Mouse (Mus musculus) hindbrain, postnatal 0 days (tissue): ENCODE results near the gene Pth2. TPM values are rescaled to one million over a fixed set of nuclear protein-coding genes. Genes with fewer than 3 reads are reported as not detected.

Experiments used
- ATAC-seq: fragments of 200-750 bp; cut with Nextera tagmentation; 2 replicates; pipeline ENCODE4 v1.8.0; 2017; ENCODE audit warnings: mild to moderate bottlenecking, moderate TSS enrichment, moderate library complexity
- DNase-seq: peaks from one replicate; pipeline ENCODE4 v3.0.0-alpha.2; 2015; ENCODE audit warnings: low spot score
- H3K27ac ChIP-seq: fragments of 300-500 bp; sonication (generic); 2 replicates; pipeline ENCODE4 v1.5.1; 2014; ENCODE audit warnings: mild to moderate bottlenecking
- H3K27me3 ChIP-seq: fragments of 300-500 bp; sonication (generic); 2 replicates; pipeline ENCODE4 v1.6.1; 2014; ENCODE audit warnings: low read length, mixed read lengths; ENCODE audit not compliant: insufficient read depth
- H3K36me3 ChIP-seq: fragments of 300-500 bp; sonication (generic); 2 replicates; pipeline ENCODE4 v1.6.1; 2014; ENCODE audit warnings: low read length, mixed read lengths; ENCODE audit not compliant: insufficient read depth
- H3K4me1 ChIP-seq: fragments of 300-500 bp; sonication (generic); 2 replicates; pipeline ENCODE4 v1.6.1; 2014; ENCODE audit warnings: antibody characterized with exemption, low read length, mixed read lengths; ENCODE audit not compliant: insufficient read depth
- H3K4me2 ChIP-seq: fragments of 300-500 bp; sonication (generic); 2 replicates; pipeline ENCODE4 v1.6.1; 2014; ENCODE audit warnings: low read depth, mild to moderate bottlenecking, low read length, moderate library complexity, mixed read lengths
- H3K4me3 ChIP-seq: fragments of 300-500 bp; sonication (generic); 2 replicates; pipeline ENCODE4 v1.5.1; 2014; ENCODE audit warnings: low read length
- H3K9ac ChIP-seq: fragments of 300-500 bp; sonication (generic); replicated peaks from 2 replicates; pipeline ENCODE4 v1.6.1; 2014; ENCODE audit warnings: mild to moderate bottlenecking, low read length, moderate library complexity, mixed read lengths
- H3K9me3 ChIP-seq: fragments of 300-500 bp; sonication (generic); 2 replicates; pipeline ENCODE4 v1.6.1; 2016; ENCODE audit warnings: low read length, mixed read lengths
- CTCF ChIP-seq: IDR thresholded peaks from 2 replicates; pipeline ENCODE4 v1.5.1; 2016; ENCODE audit warnings: antibody characterized with exemption, control low read depth, low read depth
- WGBS: fragments of 180-500 bp; shearing (Covaris S2); extraction: QIAGEN DNeasy Blood & Tissue Kit; methylation state at CpG from one replicate; pipeline ENCODE4 v1.1.7; 2014; 5-methylcytosine and 5-hydroxymethylcytosine counted together
- polyA plus RNA-seq: library from polyadenylated mRNA; unstranded; fragments of >200 nt; fragmentation: Nextera tagmentation; extraction: Ambion mirVana; gene quantifications from 2 replicates; pipeline ENCODE4 v1.2.1, GENCODE M21; 2015
- total RNA-seq: library from RNA; depleted of rRNA; stranded (reverse); fragments of >200 nt; gene quantifications from 2 replicates; pipeline ENCODE4 v1.2.3, GENCODE M21; 2014

Pth2 gene
- total and polyA plus RNA-seq, 2 experiments from 2014 or later, result 2.1 TPM; not detected in 1

- no peaks in the 10 kb centered on the region for H3K27me3 ChIP-seq
- H3K4me2 ChIP-seq, result peak overlapping the region; percentile 89
- H3K4me1 ChIP-seq, result peaks cover 7% of the 10 kb centered on the region; the same call in 1 of the 2 replicates
- ATAC-seq, result 0 out of 2 replicates have a peak, but pooled peaks have one; percentile 8
- H3K9ac ChIP-seq, result peak overlapping the region; percentile 64
- no peaks in the 10 kb centered on the region for H3K9me3 ChIP-seq
- H3K36me3 ChIP-seq, result no peaks in the 10 kb centered on the region
- H3K27ac ChIP-seq, result peak overlapping the region; percentile 88
- no peak for TF ChIP-seq CTCF
- WGBS, result 2% methylated on average over 5 of the region's 5 CpGs
- DNase-seq, result no peak
- peak overlapping the region; percentile 52 for H3K4me3 ChIP-seq
Observed at GRCm38 (mm10) chr7:45153586-45153985, 27.2 kb upstream of the Pth2 start.

GRCm38 (mm10) chr7:45154096-45154992 is 26.5 kb upstream of the Pth2 start, which contains the start of the genes Pih1d1 and Aldh16a1:
Gene Pih1d1, plus strand, starts transcription at chr7:45154303.
Gene Aldh16a1, minus strand, starts transcription at chr7:45154584.
- Histone ChIP-seq H3K4me3 (peak within 1 kb of the TSS; percentile 52), H3K9me3 (no peaks in the 10 kb centered on the region), H3K4me2 (peak within 1 kb of the TSS; percentile 89), H3K36me3 (no peaks in the 10 kb centered on the region), H3K27ac (peak within 1 kb of the TSS; percentile 88), H3K27me3 (no peaks in the 10 kb centered on the region), H3K4me1 (peaks cover 7% of the 10 kb centered on the region; the same call in 1 of the 2 replicates), H3K9ac (peak within 1 kb of the TSS; percentile 64)
- TF ChIP-seq CTCF, result peak; percentile 62
- WGBS, result 4% methylated on average over 66 of the region's 69 CpGs
- ATAC-seq (peak; percentile 97), DNase-seq (peak; percentile 99)

- peak; percentile 4; the same call in 1 of the 2 replicates for ATAC-seq
- no peaks in the 10 kb centered on the region for H3K27me3 ChIP-seq
- peak overlapping the region; percentile 88; the same call in 1 of the 2 replicates for H3K27ac ChIP-seq
- peak overlapping the region; percentile 52 for H3K4me3 ChIP-seq
- 0 out of 2 replicates have a peak, but pooled peaks cover 2% of the 10 kb centered on the region for H3K36me3 ChIP-seq
- H3K4me1 ChIP-seq, result peaks cover 7% of the 10 kb centered on the region; the same call in 1 of the 2 replicates
- peak; percentile 67 for TF ChIP-seq CTCF
- H3K9ac ChIP-seq, result no peak overlapping the region; the same call in 1 of the 2 replicates
- no peaks in the 10 kb centered on the region for H3K9me3 ChIP-seq
- DNase-seq, result peak; percentile 61
- H3K4me2 ChIP-seq, result peak overlapping the region; percentile 89
- 80% methylated on average over 12 of the region's 12 CpGs for WGBS
Observed at GRCm38 (mm10) chr7:45154993-45155514, 25.7 kb upstream of the Pth2 start.

GRCm38 (mm10) chr7:45155590-45155989 is 25.2 kb upstream of the Pth2 start:
- no peak for DNase-seq
- H3K9ac ChIP-seq, result no peak overlapping the region
- no peaks in the 10 kb centered on the region for H3K9me3 ChIP-seq
- no peak overlapping the region for H3K27ac ChIP-seq
- TF ChIP-seq CTCF, result no peak
- ATAC-seq, result no peak
- H3K4me3 ChIP-seq, result no peak overlapping the region
- H3K4me1 ChIP-seq, result peaks cover 7% of the 10 kb centered on the region; the same call in 1 of the 2 replicates
- 0 out of 2 replicates have a peak, but pooled peaks cover 4% of the 10 kb centered on the region for H3K36me3 ChIP-seq
- H3K27me3 ChIP-seq, result no peaks in the 10 kb centered on the region
- H3K4me2 ChIP-seq, result peak overlapping the region; percentile 89
- 86% methylated on average over 9 of the region's 9 CpGs for WGBS

GRCm38 (mm10) chr7:45156206-45156605 is 24.6 kb upstream of the Pth2 start:
- no peak overlapping the region for H3K27ac ChIP-seq
- DNase-seq, result no peak
- H3K4me1 ChIP-seq, result peaks cover 7% of the 10 kb centered on the region; the same call in 1 of the 2 replicates
- H3K36me3 ChIP-seq, result 0 out of 2 replicates have a peak, but pooled peaks cover 4% of the 10 kb centered on the region
- 97% methylated on average over 15 of the region's 15 CpGs for WGBS
- H3K9ac ChIP-seq, result no peak overlapping the region
- TF ChIP-seq CTCF, result no peak
- no peak for ATAC-seq
- no peak overlapping the region for H3K4me2 ChIP-seq
- H3K27me3 ChIP-seq, result no peaks in the 10 kb centered on the region
- H3K4me3 ChIP-seq, result no peak overlapping the region
- no peaks in the 10 kb centered on the region for H3K9me3 ChIP-seq

GRCm38 (mm10) chr7:45157459-45157858 is 23.3 kb upstream of the Pth2 start:
- WGBS, result 90% methylated on average over 14 of the region's 14 CpGs

More at GRCm38 (mm10) chr7:45157459-45157858, 23.3 kb upstream of the Pth2 start:
- TF ChIP-seq CTCF, result no peak
- ATAC-seq (no peak), DNase-seq (no peak)
- Histone ChIP-seq H3K4me1 (peaks cover 7% of the 10 kb centered on the region; the same call in 1 of the 2 replicates), H3K27ac (no peak overlapping the region), H3K4me3 (no peak overlapping the region), H3K9ac (no peak overlapping the region), H3K36me3 (0 out of 2 replicates have a peak, but pooled peaks cover 4% of the 10 kb centered on the region), H3K27me3 (no peaks in the 10 kb centered on the region), H3K9me3 (no peaks in the 10 kb centered on the region), H3K4me2 (no peak overlapping the region)
